Mouse (Mus musculus) heart, postnatal 0 days (tissue): Measurements from ENCODE around the gene Gzmm. TPM values are rescaled to one million over a fixed set of nuclear protein-coding genes. Genes with fewer than 3 reads are reported as not detected.
A peak's percentile ranks its signal among the peaks of the same experiment; 100 is the strongest.

ENCODE experiments used
- ATAC-seq: fragments of 200-750 bp; cut with Nextera tagmentation; 2 replicates; pipeline ENCODE4 v1.8.0; 2017; ENCODE audit warnings: low read depth, moderate number of reproducible peaks, moderate library complexity; ENCODE audit not compliant: insufficient read depth
- DNase-seq: peaks from one replicate; pipeline ENCODE4 v3.0.0-alpha.2; 2016; ENCODE audit warnings: low spot score
- H3K27ac ChIP-seq: fragments of 300-500 bp; sonication (generic); 2 replicates; pipeline ENCODE4 v1.5.1; 2014; ENCODE audit warnings: low read depth, mild to moderate bottlenecking
- H3K27me3 ChIP-seq: fragments of 300-500 bp; sonication (generic); 2 replicates; pipeline ENCODE4 v1.6.1; 2014; ENCODE audit warnings: low read length, mixed read lengths; ENCODE audit not compliant: control insufficient read depth, insufficient read depth
- H3K36me3 ChIP-seq: fragments of 300-500 bp; sonication (generic); replicated peaks from 2 replicates; pipeline ENCODE4 v1.6.1; 2014; ENCODE audit warnings: low read length, mixed read lengths; ENCODE audit not compliant: control insufficient read depth, insufficient read depth
- H3K4me1 ChIP-seq: fragments of 300-500 bp; sonication (generic); 2 replicates; pipeline ENCODE4 v1.6.1; 2014; ENCODE audit warnings: antibody characterized with exemption; ENCODE audit not compliant: control insufficient read depth, insufficient read depth
- H3K4me2 ChIP-seq: fragments of 300-500 bp; sonication (generic); 2 replicates; pipeline ENCODE4 v1.6.1; 2014; ENCODE audit warnings: low read depth, mild to moderate bottlenecking, low read length, moderate library complexity
- H3K4me3 ChIP-seq: fragments of 300-500 bp; sonication (generic); 2 replicates; pipeline ENCODE4 v1.5.1; 2014; ENCODE audit warnings: low read depth, low read length
- H3K9ac ChIP-seq: fragments of 300-500 bp; sonication (generic); replicated peaks from 2 replicates; pipeline ENCODE4 v1.6.1; 2014; ENCODE audit warnings: low read depth, low read length, mixed read lengths
- H3K9me3 ChIP-seq: fragments of 300-500 bp; sonication (generic); replicated peaks from 2 replicates; pipeline ENCODE4 v1.6.1; 2016; ENCODE audit warnings: low read length; ENCODE audit not compliant: control insufficient read depth
- CTCF ChIP-seq: IDR thresholded peaks from 2 replicates; pipeline ENCODE4 v1.5.1; 2016; ENCODE audit warnings: antibody characterized with exemption, control low read depth, low read depth
- EP300 ChIP-seq: IDR thresholded peaks from 2 replicates; pipeline ENCODE4 v1.6.1; 2016; ENCODE audit warnings: antibody characterized with exemption, low read depth
- WGBS: fragments of 180-500 bp; shearing (Covaris S2); extraction: QIAGEN DNeasy Blood & Tissue Kit; methylation state at CpG from one replicate; pipeline ENCODE4 v1.1.7; 2014; 5-methylcytosine and 5-hydroxymethylcytosine counted together
- polyA plus RNA-seq: library from polyadenylated mRNA; unstranded; fragments of >200 nt; fragmentation: Nextera tagmentation; extraction: Ambion mirVana; gene quantifications from 2 replicates; pipeline ENCODE4 v1.2.1, GENCODE M21; 2015
- total RNA-seq: library from RNA; depleted of rRNA; stranded (reverse); fragments of >200 nt; gene quantifications from 2 replicates; pipeline ENCODE4 v1.2.3, GENCODE M21; 2014; ENCODE audit warnings: low replicate concordance

Gzmm gene
- total and polyA plus RNA-seq, 2 experiments from 2014 or later = 2.4 to 2.8 TPM

DNA sequence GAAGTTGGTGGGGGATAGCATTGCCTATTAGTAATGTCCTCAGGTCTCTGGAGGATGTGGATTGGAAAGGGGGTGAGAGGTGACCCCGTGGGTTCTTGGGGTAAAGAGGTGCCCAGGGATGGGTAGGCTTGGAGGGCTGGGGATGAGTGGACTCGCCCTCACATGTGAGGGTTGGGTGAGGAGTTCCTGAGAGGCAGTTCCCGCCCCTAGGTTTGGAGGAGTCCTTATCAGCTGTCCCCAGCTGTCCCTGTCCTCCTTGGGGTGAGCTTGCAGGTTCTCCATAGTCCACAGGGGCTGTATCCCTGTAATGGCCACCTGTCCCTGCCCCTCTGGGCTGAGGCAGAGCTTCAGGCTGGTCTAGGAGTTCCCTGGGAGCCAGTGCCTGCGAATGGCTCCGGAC lies 17.1 kb downstream of the Gzmm start:
- Histone ChIP-seq H3K36me3 (peaks cover 18% of the 10 kb centered on the region), H3K27ac (peak overlapping the region; percentile 70), H3K4me1 (peaks cover 48% of the 10 kb centered on the region), H3K27me3 (no peaks in the 10 kb centered on the region), H3K9ac (peak overlapping the region; percentile 88; the same call in 1 of the 2 replicates), H3K9me3 (no peaks in the 10 kb centered on the region), H3K4me3 (peak overlapping the region; percentile 79), H3K4me2 (peak overlapping the region; percentile 67)
- 50% methylated on average over 5 of the region's 5 CpGs for WGBS
- DNase-seq (no peak), ATAC-seq (no peak)
- TF ChIP-seq EP300 = no peak
- no peak for TF ChIP-seq CTCF

DNA sequence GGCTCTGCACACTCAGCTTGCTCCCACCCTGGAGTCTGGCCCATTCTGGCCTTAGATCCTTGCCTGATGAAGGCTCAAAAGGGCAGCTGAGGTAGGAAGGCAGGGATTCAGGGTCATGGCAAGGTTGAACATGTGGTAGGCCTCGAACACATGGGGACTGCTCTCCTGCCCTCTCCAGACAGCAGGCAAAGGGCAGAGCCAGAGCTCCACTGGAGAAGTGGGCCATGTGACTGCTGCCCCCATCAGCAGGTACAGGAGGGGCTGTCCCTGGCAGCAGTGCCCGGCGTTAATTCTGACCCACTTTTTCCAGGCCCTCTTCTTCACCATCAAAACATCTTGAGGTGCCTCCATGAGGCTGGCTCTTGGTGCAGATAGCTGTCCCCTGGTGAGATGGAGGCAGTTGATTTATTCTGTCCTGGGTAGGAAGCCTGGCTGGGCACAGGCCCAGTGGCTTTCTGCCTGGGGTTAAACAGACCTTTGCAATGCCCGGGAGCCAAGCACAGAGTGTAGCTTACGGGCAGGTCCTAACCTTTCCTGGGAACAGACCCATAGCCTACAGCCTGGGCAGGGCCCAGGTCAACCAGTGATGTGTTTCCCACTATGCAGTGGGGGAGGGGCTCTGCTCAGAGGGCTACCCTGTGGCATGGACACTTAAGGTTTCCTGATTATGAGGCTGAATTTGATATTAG lies 17.7 kb downstream of the Gzmm start:
- peaks cover 24% of the 10 kb centered on the region for H3K36me3 ChIP-seq
- no peak for TF ChIP-seq CTCF
- TF ChIP-seq EP300 = no peak

GRCm38 (mm10) chr10:79707162-79707561 lies 18.3 kb downstream of the Gzmm start:
- Histone ChIP-seq H3K36me3 (peaks cover 30% of the 10 kb centered on the region), H3K9ac (no peak overlapping the region), H3K4me1 (peaks cover 36% of the 10 kb centered on the region), H3K9me3 (no peaks in the 10 kb centered on the region), H3K27ac (peak overlapping the region; percentile 19), H3K27me3 (no peaks in the 10 kb centered on the region), H3K4me2 (peak overlapping the region; percentile 25), H3K4me3 (no peak overlapping the region)
- ATAC-seq (no peak), DNase-seq (no peak)
- TF ChIP-seq EP300 (no peak), CTCF (no peak)
- 57% methylated on average over 1 of the region's 1 CpGs for WGBS

More for the DNA sequence above, 17.7 kb downstream of the Gzmm start:
- peak overlapping the region; percentile 70 for H3K27ac ChIP-seq
- H3K4me2 ChIP-seq = peak overlapping the region; percentile 67
- DNase-seq (no peak), ATAC-seq (no peak)
- no peaks in the 10 kb centered on the region for H3K27me3 ChIP-seq
- H3K4me1 ChIP-seq = peaks cover 42% of the 10 kb centered on the region
- H3K9ac ChIP-seq = peak overlapping the region; percentile 88; the same call in 1 of the 2 replicates
- peak overlapping the region; percentile 79 for H3K4me3 ChIP-seq
- no peaks in the 10 kb centered on the region for H3K9me3 ChIP-seq
- WGBS = 48% methylated on average over 5 of the region's 5 CpGs

- Histone ChIP-seq H3K27ac (peak overlapping the region; percentile 19), H3K4me2 (no peak overlapping the region), H3K4me1 (peaks cover 36% of the 10 kb centered on the region), H3K9me3 (no peaks in the 10 kb centered on the region), H3K4me3 (no peak overlapping the region), H3K27me3 (no peaks in the 10 kb centered on the region), H3K9ac (no peak overlapping the region), H3K36me3 (peaks cover 30% of the 10 kb centered on the region)
- TF ChIP-seq EP300 (no peak), CTCF (no peak)
- ATAC-seq (no peak), DNase-seq (no peak)
- WGBS = 36% methylated on average over 4 of the region's 4 CpGs
These were observed 18.9 kb downstream of the Gzmm start for GRCm38 (mm10) chr10:79707759-79708158.

DNA sequence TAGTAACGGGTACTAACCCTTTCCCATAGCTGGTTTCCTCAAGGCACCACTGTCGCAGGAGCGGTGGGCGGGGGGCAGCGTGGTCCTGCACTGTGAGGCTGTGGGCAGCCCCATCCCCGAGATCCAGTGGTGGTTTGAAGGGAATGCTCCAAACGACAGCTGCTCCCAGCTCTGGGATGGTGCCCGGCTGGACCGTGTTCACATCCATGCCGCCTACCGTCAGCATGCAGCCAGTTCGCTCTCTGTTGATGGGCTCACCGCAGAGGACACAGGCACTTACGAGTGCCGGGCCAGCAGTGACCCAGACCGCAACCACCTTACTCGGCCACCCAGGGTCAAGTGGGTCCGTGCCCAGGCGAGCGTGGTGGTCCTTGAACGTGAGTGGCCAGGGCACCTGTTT lies 19.8 kb downstream of the Gzmm start:
- Histone ChIP-seq H3K27ac (peak overlapping the region; percentile 4; the same call in 1 of the 2 replicates), H3K9ac (no peak overlapping the region), H3K4me2 (0 out of 2 replicates have a peak overlapping the region, but pooled peaks have one; percentile 12), H3K4me1 (peaks cover 34% of the 10 kb centered on the region), H3K36me3 (peaks cover 30% of the 10 kb centered on the region), H3K4me3 (no peak overlapping the region), H3K9me3 (no peaks in the 10 kb centered on the region), H3K27me3 (no peaks in the 10 kb centered on the region)
- no peak for ATAC-seq
- TF ChIP-seq CTCF (no peak), EP300 (no peak)
- 65% methylated on average over 21 of the region's 21 CpGs for WGBS
- no peak for DNase-seq

- Histone ChIP-seq H3K36me3 (peaks cover 30% of the 10 kb centered on the region), H3K27ac (0 out of 2 replicates have a peak overlapping the region, but pooled peaks have one; percentile 6), H3K4me3 (no peak overlapping the region), H3K4me1 (peaks cover 32% of the 10 kb centered on the region), H3K4me2 (peak overlapping the region; percentile 12; the same call in 1 of the 2 replicates), H3K9ac (0 out of 2 replicates have a peak overlapping the region, but pooled peaks have one; percentile 14), H3K9me3 (no peaks in the 10 kb centered on the region), H3K27me3 (no peaks in the 10 kb centered on the region)
- no peak for TF ChIP-seq CTCF
- TF ChIP-seq EP300 = no peak
- WGBS = 22% methylated on average over 7 of the region's 7 CpGs
- peak; percentile 69 for DNase-seq
- ATAC-seq = peak; percentile 32; the same call in 1 of the 2 replicates
These were observed 20.5 kb downstream of the Gzmm start for GRCm38 (mm10) chr10:79709307-79709706.
